Mouse (Mus musculus): ENCODE data around the gene 4930595D18Rik.

DNA sequence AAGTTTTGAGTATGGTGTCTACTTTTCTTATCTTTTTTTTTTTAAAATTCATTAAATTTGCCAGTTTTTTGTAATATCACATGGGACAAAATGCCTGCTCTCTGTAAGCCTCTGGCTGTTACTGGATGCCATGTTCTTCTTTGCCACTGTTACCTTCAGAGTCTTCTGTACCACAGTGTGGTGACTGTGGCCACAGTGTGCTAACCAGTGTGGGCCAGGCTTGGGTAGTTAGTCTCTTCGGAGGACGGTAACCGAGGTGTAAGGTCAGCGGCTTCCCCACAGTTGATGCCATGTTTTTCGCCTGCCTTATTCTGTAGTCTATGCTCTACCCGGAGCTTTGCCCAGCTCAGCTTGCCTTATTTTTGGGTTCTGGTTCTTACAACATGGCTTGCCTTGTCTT is 1.9 kb downstream of the 4930595D18Rik start:
- TF ChIP-seq POLR2A (IDR thresholded peaks at IDR 0.05; ENCODE audit: borderline replicate concordance, low read depth, low read length) (no peak), CTCF (IDR thresholded peaks at IDR 0.05; ENCODE audit: low read depth, low read length) (no peak)

Measured in bone marrow macrophage, adult 2 months (primary cell).